14 mouse cellular contexts compared by ENCODE assay signal in the genomic region with DNA sequence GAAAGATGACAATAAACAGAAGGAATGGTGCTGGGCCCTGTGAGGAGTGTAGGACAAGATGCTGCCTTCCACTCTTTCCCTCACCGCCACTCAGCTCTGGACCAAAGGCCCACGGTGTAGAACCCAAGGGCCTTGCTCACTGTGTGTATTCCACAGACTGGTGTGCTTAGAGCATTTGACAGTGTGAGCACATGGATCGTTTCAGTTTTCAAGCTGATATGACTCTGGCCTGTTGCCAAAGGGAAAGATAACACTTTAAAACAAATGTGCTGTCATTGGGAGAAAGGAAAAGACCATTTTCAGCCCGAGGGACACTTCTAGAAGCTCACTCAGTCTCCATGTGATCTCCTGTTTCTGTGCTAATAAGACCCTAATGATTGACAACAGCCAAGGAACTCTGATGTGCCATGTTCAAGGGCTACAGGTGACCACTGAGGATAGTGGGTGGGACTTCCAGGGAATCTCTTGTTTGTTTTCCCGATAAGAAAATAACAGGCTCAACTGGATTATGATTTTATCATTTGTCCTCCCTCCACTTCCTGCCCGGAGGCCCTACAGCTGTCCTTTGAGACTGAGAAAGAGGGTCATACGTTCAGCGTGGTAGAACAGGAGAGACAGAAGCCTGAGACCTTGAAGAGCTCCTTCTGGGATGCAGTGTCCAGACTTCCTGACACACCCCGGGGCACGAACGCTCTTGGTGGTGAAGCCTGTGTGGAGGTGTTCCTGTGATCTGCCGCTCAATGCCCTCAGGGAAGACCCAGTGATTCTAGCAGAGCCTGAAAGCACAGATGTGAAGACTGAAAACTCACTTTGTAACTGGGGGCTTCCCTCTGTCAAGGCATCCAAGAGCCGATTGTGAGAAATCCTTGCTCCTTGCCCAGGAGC.
DNase-seq lines count a peak whose midpoint lies in the region; ATAC-seq and TF ChIP-seq lines count a peak whose summit lies in the region.
"Had no signal": no experiment of that assay in that cellular context is flagged by ENCODE, and none has a peak within 500 bp of the region (broad histone marks: within the 10 kb centered on the region; RNA-seq: fewer than 3 reads in every experiment).

No protein-coding gene starts in this region.

- H3K27me3 ChIP-seq in heart, embryonic 15.5 days, result no peaks in the 10 kb centered on the region
- H3K27me3 ChIP-seq in intestine, embryonic 16.5 days (replicated peaks; ENCODE audit: control insufficient read depth, insufficient read depth, low read length), result no peaks in the 10 kb centered on the region
- H3K27me3 ChIP-seq: CH12.LX; liver, embryonic 15.5 days; midbrain, embryonic 13.5 days had no signal

- peak; percentile 44; the same call in 1 of the 2 replicates for ATAC-seq in heart, embryonic 15.5 days (replicated peaks; ENCODE audit: insufficient number of reproducible peaks, insufficient read depth, low FRiP score, low read depth)
- ATAC-seq in intestine, embryonic 16.5 days, result peak; percentile 82
- ATAC-seq in megakaryocyte-erythroid progenitor cell, adult 5-6 weeks (replicated peaks; ENCODE audit: low FRiP score, low TSS enrichment, poor library complexity, severe bottlenecking), result peak; percentile 68
- ATAC-seq: midbrain, embryonic 13.5 days had no signal

- no peak for DNase-seq in heart, postnatal 36 days
- DNase-seq in ES-E14 (ENCODE audit: low read depth, low spot score), result no peak
- no peak for DNase-seq in cerebellum, adult 11 months
- DNase-seq in right cerebral cortex, postnatal 4 days, result no peak
- DNase-seq: cerebellum, adult 9-11 months; gastrocnemius, adult 2 months; right cerebral cortex, adult 18-20 months had no signal

- H3K4me1 ChIP-seq in heart, embryonic 15.5 days (replicated peaks), result peaks cover 18% of the 10 kb centered on the region
- H3K4me1 ChIP-seq in ES-E14 (ENCODE audit: control insufficient read depth in 2 of 2, insufficient read depth in 2 of 2, low read length in 2 of 2, poor library complexity in 1 of 2), result peaks cover 8 to 23% of the 10 kb centered on the region in 2 experiments
- peaks cover 7% of the 10 kb centered on the region for H3K4me1 ChIP-seq in intestine, embryonic 16.5 days (ENCODE audit: control insufficient read depth, insufficient read depth, low read length)
- H3K4me1 ChIP-seq: liver, embryonic 15.5 days; midbrain, embryonic 13.5 days had no signal

- no peaks in the 10 kb centered on the region for H3K9me3 ChIP-seq in heart, embryonic 15.5 days (replicated peaks)
- H3K9me3 ChIP-seq in ES-E14 (ENCODE audit: control insufficient read depth, insufficient read depth, low read depth, low read length), result no peaks in the 10 kb centered on the region
- no peaks in the 10 kb centered on the region for H3K9me3 ChIP-seq in intestine, embryonic 16.5 days (ENCODE audit: control insufficient read depth, low read length)
- H3K9me3 ChIP-seq: liver, embryonic 15.5 days; midbrain, embryonic 13.5 days had no signal

- no peak overlapping the region for H3K4me2 ChIP-seq in heart, embryonic 15.5 days
- no peak overlapping the region for H3K4me2 ChIP-seq in intestine, embryonic 16.5 days (ENCODE audit: low read depth, low read length)
- H3K4me2 ChIP-seq: hindbrain, embryonic 14.5 days; liver, embryonic 15.5 days; midbrain, embryonic 13.5 days had no signal

- H3K27ac ChIP-seq in heart, embryonic 15.5 days, result peak overlapping the region; percentile 35; the same call in 1 of the 2 replicates
- peak overlapping the region; percentile 76; the same call in 1 of the 2 replicates for H3K27ac ChIP-seq in ES-E14 (ENCODE audit: insufficient read depth, low read depth, low read length, poor library complexity, severe bottlenecking)
- H3K27ac ChIP-seq in intestine, embryonic 16.5 days (ENCODE audit: low read length), result no peak overlapping the region
- H3K27ac ChIP-seq: gastrocnemius, adult 2 months; hindbrain, embryonic 14.5 days; liver, embryonic 15.5 days; midbrain, embryonic 13.5 days had no signal

- H3K9ac ChIP-seq in heart, embryonic 15.5 days, result no peak overlapping the region
- peak overlapping the region; percentile 57; the same call in 1 of the 2 replicates for H3K9ac ChIP-seq in ES-E14 (ENCODE audit: insufficient read depth, low read depth, low read length, poor library complexity, severe bottlenecking)
- no peak overlapping the region for H3K9ac ChIP-seq in intestine, embryonic 16.5 days (ENCODE audit: low read depth, low read length)
- H3K9ac ChIP-seq: hindbrain, embryonic 14.5 days; liver, embryonic 15.5 days; midbrain, embryonic 13.5 days had no signal

- no peak overlapping the region for H3K4me3 ChIP-seq in heart, embryonic 15.5 days
- H3K4me3 ChIP-seq in ES-E14 (ENCODE audit: insufficient read depth in 1 of 2, low read depth in 1 of 2, low read length in 2 of 2, poor library complexity in 1 of 2, severe bottlenecking in 1 of 2), result no peak overlapping the region; a peak in 1 of 4 replicates
- H3K4me3 ChIP-seq in intestine, embryonic 16.5 days (ENCODE audit: low read length), result no peak overlapping the region
- H3K4me3 ChIP-seq: gastrocnemius, adult 2 months; liver, embryonic 15.5 days; midbrain, embryonic 13.5 days had no signal

- no peaks in the 10 kb centered on the region for H3K36me3 ChIP-seq in heart, embryonic 15.5 days
- H3K36me3 ChIP-seq in ES-E14 (ENCODE audit: control insufficient read depth, insufficient read depth, low read length, poor library complexity, severe bottlenecking), result no peaks in the 10 kb centered on the region
- no peaks in the 10 kb centered on the region for H3K36me3 ChIP-seq in intestine, embryonic 16.5 days (ENCODE audit: control insufficient read depth, insufficient read depth, low read length)
- H3K36me3 ChIP-seq: liver, embryonic 15.5 days; midbrain, embryonic 13.5 days had no signal

- intact Hi-C loops in heart, postnatal 36 days (cut with DNase I), result no loop called here

- in situ Hi-C loops in ES-E14 (cut with MboI; ENCODE audit: low sequenced_read_pairs in 2 of 2, unreplicated experiment in 2 of 2), result no loop called here

- WGBS in heart, embryonic 15.5 days, result 41% methylated on average over 13 of the region's 13 CpGs
- WGBS in intestine, embryonic 16.5 days, result 50% methylated on average over 13 of the region's 13 CpGs

TF ChIP-seq in ES-E14, 5 proteins besides CTCF, POLR2A, EP300 and RAD21:
- no peak for TF ChIP-seq CHD2 (IDR thresholded peaks at IDR 0.05; ENCODE audit: low read depth, low read length)
- no peak for TF ChIP-seq ZC3H11A (IDR thresholded peaks at IDR 0.05; ENCODE audit: borderline replicate concordance, low read depth, low read length)
- no peak for TF ChIP-seq ZNF384 (IDR thresholded peaks at IDR 0.05; ENCODE audit: low read depth, low read length)
- no peak for TF ChIP-seq MAFK (IDR thresholded peaks at IDR 0.05; ENCODE audit: insufficient read depth, low read depth, low read length)
- TF ChIP-seq HCFC1 (IDR thresholded peaks at IDR 0.05; ENCODE audit: borderline replicate concordance, insufficient read depth, low read length), result no peak
